Mouse (Mus musculus) E14TG2a.4 (cell line): Measurements from ENCODE around the gene Fdps.

Experiments used
- H3K27me3 ChIP-seq: 2 replicates; pipeline ENCODE4 v1.6.1; 2014; ENCODE audit warnings: low read length, control low read depth; ENCODE audit not compliant: insufficient read depth
- H3K36me3 ChIP-seq: 2 replicates; pipeline ENCODE4 v1.6.1; 2014; ENCODE audit warnings: low read length, control low read depth; ENCODE audit not compliant: insufficient read depth
- H3K4me1 ChIP-seq: replicated peaks from 2 replicates; pipeline ENCODE4 v1.6.1; 2014; ENCODE audit warnings: low read depth, low read length, control low read depth
- H3K4me3 ChIP-seq: replicated peaks from 2 replicates; pipeline ENCODE4 v1.5.1; 2014; ENCODE audit warnings: mild to moderate bottlenecking, low read length
- H3K9me3 ChIP-seq: 2 replicates; pipeline ENCODE4 v1.6.1; 2014; ENCODE audit warnings: low read length, control low read depth
- CTCF ChIP-seq: conservative IDR thresholded peaks from 2 replicates; pipeline ENCODE4 v1.5.1; 2014; ENCODE audit warnings: low read length
- NANOG ChIP-seq: IDR thresholded peaks from 2 replicates; pipeline ENCODE4 v1.6.1; 2014; ENCODE audit warnings: borderline replicate concordance, low read length, mixed read lengths
- POU5F1 ChIP-seq: IDR thresholded peaks from 2 replicates; pipeline ENCODE4 v1.6.1; 2014; ENCODE audit warnings: low read length, borderline replicate concordance

The Fdps gene

DNA sequence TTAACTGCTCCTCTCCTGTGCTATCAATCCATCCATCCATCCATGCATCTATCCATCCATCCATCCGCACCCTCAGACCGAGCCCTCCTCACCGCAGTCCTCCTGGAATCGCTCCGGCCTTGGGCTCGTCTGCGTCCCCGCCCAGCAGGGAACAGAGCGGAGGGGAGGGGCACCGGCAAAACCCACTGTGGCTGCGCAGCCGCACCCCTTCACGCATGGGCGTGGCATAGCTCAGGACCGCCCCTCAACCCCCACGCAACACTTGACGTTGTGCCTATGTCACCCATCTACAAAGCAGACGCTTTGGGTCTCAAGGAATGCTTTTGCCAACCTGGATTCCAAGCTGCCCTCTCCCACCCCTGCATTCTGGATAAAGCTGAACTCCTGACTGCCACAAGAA, 8.6 kb downstream of the Fdps start, which contains the start of gene Rusc1:
Gene Rusc1 (minus strand): TSS at position 137 of the 400 bp plus-strand sequence.
- peak within 1 kb of the TSS; percentile 90 for H3K4me3 ChIP-seq
- peaks cover 75% of the 10 kb centered on the region for H3K4me1 ChIP-seq
- TF ChIP-seq NANOG, result peak; percentile 5; the same call in 1 of the 2 replicates
- no peak for TF ChIP-seq CTCF
- peaks cover 51% of the 10 kb centered on the region for H3K36me3 ChIP-seq
- H3K9me3 ChIP-seq, result no peaks in the 10 kb centered on the region
- peaks cover 48% of the 10 kb centered on the region for H3K27me3 ChIP-seq

DNA sequence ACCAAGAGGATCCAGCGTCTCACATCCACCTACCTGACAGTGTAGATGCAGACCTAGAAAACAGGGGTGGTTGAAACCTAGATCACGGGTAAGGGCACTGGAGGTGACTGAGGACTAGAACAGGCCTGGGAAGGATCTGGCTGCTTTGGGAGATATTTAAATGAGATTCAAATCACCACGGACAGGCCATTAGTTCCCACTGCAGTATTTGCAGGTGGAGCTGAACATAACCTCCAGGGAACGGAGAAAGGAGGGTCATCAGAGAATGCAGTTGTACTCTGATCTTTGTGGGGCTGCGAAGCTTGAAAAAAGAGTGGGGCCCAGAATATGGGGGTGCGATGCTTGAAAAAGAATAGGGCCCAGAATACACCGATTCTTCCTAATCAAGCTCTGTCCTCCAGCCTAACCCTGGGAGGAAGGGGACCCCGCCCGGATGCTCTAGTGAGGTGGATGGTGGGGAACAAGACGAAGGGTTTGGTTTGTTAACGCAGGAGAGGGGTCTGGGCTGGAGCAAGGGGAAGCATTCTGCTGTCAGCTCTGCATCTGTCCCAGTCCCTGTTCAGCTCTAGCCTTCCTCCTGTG, 9.2 kb downstream of the Fdps start:
- peaks cover 45% of the 10 kb centered on the region for H3K36me3 ChIP-seq
- H3K4me1 ChIP-seq, result peaks cover 81% of the 10 kb centered on the region
- TF ChIP-seq NANOG, result no peak
- no peak for TF ChIP-seq POU5F1
- TF ChIP-seq CTCF, result no peak
- no peaks in the 10 kb centered on the region for H3K9me3 ChIP-seq
- peak overlapping the region; percentile 90 for H3K4me3 ChIP-seq
- H3K27me3 ChIP-seq, result peaks cover 53% of the 10 kb centered on the region

GRCm38 (mm10) chr3:89091811-89092508, 9.8 kb downstream of the Fdps start:
- Histone ChIP-seq H3K9me3 (no peaks in the 10 kb centered on the region), H3K36me3 (peaks cover 39% of the 10 kb centered on the region), H3K4me3 (peak overlapping the region; percentile 90), H3K4me1 (peaks cover 86% of the 10 kb centered on the region), H3K27me3 (peaks cover 53% of the 10 kb centered on the region)
- TF ChIP-seq NANOG (no peak), POU5F1 (no peak), CTCF (no peak)

GRCm38 (mm10) chr3:89090694-89091655, 10.8 kb downstream of the Fdps start:
- H3K36me3 ChIP-seq, result peaks cover 29% of the 10 kb centered on the region
- peak overlapping the region; percentile 90 for H3K4me3 ChIP-seq
- H3K27me3 ChIP-seq, result peaks cover 53% of the 10 kb centered on the region
- no peaks in the 10 kb centered on the region for H3K9me3 ChIP-seq
- peak; percentile 28 for TF ChIP-seq CTCF
- TF ChIP-seq NANOG, result no peak
- peaks cover 86% of the 10 kb centered on the region for H3K4me1 ChIP-seq

GRCm38 (mm10) chr3:89089882-89090591, 11.7 kb downstream of the Fdps start:
- H3K4me1 ChIP-seq, result peaks cover 78% of the 10 kb centered on the region
- peak overlapping the region; percentile 90 for H3K4me3 ChIP-seq
- no peaks in the 10 kb centered on the region for H3K9me3 ChIP-seq
- peaks cover 24% of the 10 kb centered on the region for H3K36me3 ChIP-seq
- peaks cover 53% of the 10 kb centered on the region for H3K27me3 ChIP-seq
- no peak for TF ChIP-seq POU5F1
- no peak for TF ChIP-seq NANOG
- no peak for TF ChIP-seq CTCF

DNA sequence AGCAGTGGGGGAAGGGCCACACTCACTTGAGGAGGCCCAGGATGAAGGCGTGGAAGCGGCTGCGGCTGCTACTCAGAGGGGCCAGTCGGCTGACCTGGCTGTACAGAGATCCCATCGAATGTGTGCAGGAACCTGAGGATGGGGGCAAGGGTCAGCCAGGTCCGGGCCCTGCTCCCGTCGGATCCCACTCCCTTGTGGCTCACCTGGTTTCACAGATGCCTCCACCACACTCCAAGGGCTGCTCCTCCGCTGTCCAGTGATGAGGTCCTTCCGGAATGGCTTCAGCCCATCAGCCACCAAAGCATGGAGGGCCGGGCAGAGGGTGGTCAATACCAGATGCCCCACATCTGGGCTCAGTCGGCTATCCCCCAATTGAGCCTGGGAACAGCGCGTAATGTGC, 12.8 kb downstream of the Fdps start:
- H3K9me3 ChIP-seq, result no peaks in the 10 kb centered on the region
- TF ChIP-seq POU5F1 (no peak), CTCF (no peak), NANOG (no peak)
- peaks cover 53% of the 10 kb centered on the region for H3K27me3 ChIP-seq
- H3K36me3 ChIP-seq, result peaks cover 22% of the 10 kb centered on the region
- peaks cover 76% of the 10 kb centered on the region for H3K4me1 ChIP-seq
- peak overlapping the region; percentile 90 for H3K4me3 ChIP-seq

GRCm38 (mm10) chr3:89087338-89088110, 14.2 kb downstream of the Fdps start:
- Histone ChIP-seq H3K36me3 (peaks cover 18% of the 10 kb centered on the region), H3K9me3 (no peaks in the 10 kb centered on the region), H3K27me3 (peaks cover 47% of the 10 kb centered on the region), H3K4me3 (peak overlapping the region; percentile 90), H3K4me1 (peaks cover 61% of the 10 kb centered on the region)
- no peak for TF ChIP-seq NANOG
- TF ChIP-seq CTCF, result peak; percentile 79
